9 mouse cellular contexts compared by ENCODE assay signal in genomic region chr7:72519359-72520115, GRCm38 (mm10).
A peak's percentile ranks its signal among the peaks of the same experiment; 100 is the strongest.
DNase-seq lines count a peak whose midpoint lies in the region; ATAC-seq lines count a peak whose summit lies in the region.
"Had no signal": no experiment of that assay in that cellular context is flagged by ENCODE, and none has a peak within 500 bp of the region (broad histone marks: within the 10 kb centered on the region; RNA-seq: fewer than 3 reads in every experiment).

No protein-coding gene starts in this region.

- no peak for ATAC-seq in heart, embryonic 11.5 days (replicated peaks; ENCODE audit: insufficient number of reproducible peaks, low FRiP score, low TSS enrichment)
- ATAC-seq in midbrain, embryonic 15.5 days (replicated peaks) = no peak
- no peak for ATAC-seq in frontal cortex, adult (ENCODE audit: low TSS enrichment)

- H3K27ac ChIP-seq in heart, embryonic 11.5 days (ENCODE audit: low read depth, low read length) = no peak overlapping the region
- H3K27ac ChIP-seq in midbrain, embryonic 10.5 days (replicated peaks) = 0 out of 2 replicates have a peak overlapping the region, but pooled peaks have one; percentile 47
- no peak overlapping the region for H3K27ac ChIP-seq in midbrain, embryonic 15.5 days
- peak overlapping the region; percentile 57; the same call in 1 of the 2 replicates for H3K27ac ChIP-seq in embryonic facial prominence, embryonic 10.5 days (replicated peaks)
- H3K27ac ChIP-seq: limb, embryonic 12.5 days had no signal

- H3K4me2 ChIP-seq in heart, embryonic 11.5 days = no peak overlapping the region
- H3K4me2 ChIP-seq in midbrain, embryonic 15.5 days = no peak overlapping the region
- H3K4me2 ChIP-seq: limb, embryonic 12.5 days had no signal

- intact Hi-C loops in left cerebral cortex, postnatal 36 days (cut with DNase I) = no loop called here

- H3K27me3 ChIP-seq in heart, embryonic 11.5 days (ENCODE audit: control insufficient read depth, insufficient read depth, low read length) = no peaks in the 10 kb centered on the region
- no peaks in the 10 kb centered on the region for H3K27me3 ChIP-seq in midbrain, embryonic 10.5 days (ENCODE audit: low read depth, poor library complexity, severe bottlenecking)
- no peaks in the 10 kb centered on the region for H3K27me3 ChIP-seq in midbrain, embryonic 15.5 days (replicated peaks)
- H3K27me3 ChIP-seq in embryonic facial prominence, embryonic 10.5 days (replicated peaks; ENCODE audit: low read depth, poor library complexity, severe bottlenecking) = no peaks in the 10 kb centered on the region
- H3K27me3 ChIP-seq: limb, embryonic 12.5 days had no signal

- DNase-seq in heart, postnatal 4 days = peak; percentile 25
- no peak for DNase-seq in midbrain, embryonic 10.5 days (ENCODE audit: low spot score)
- peak; percentile 18 for DNase-seq in embryonic facial prominence, embryonic 10.5 days (ENCODE audit: low spot score)
- no peak for DNase-seq in left cerebral cortex, postnatal 36 days (ENCODE audit: low spot score in 2 of 2)
- DNase-seq: kidney, adult 11 months had no signal

- H3K9ac ChIP-seq in heart, embryonic 11.5 days (ENCODE audit: low read depth, low read length) = no peak overlapping the region
- H3K9ac ChIP-seq in midbrain, embryonic 15.5 days = no peak overlapping the region
- H3K9ac ChIP-seq: limb, embryonic 12.5 days had no signal

- H3K36me3 ChIP-seq in heart, embryonic 11.5 days (ENCODE audit: control insufficient read depth, insufficient read depth, low read length) = no peaks in the 10 kb centered on the region
- no peaks in the 10 kb centered on the region for H3K36me3 ChIP-seq in midbrain, embryonic 10.5 days
- no peaks in the 10 kb centered on the region for H3K36me3 ChIP-seq in midbrain, embryonic 15.5 days (replicated peaks)
- no peaks in the 10 kb centered on the region for H3K36me3 ChIP-seq in embryonic facial prominence, embryonic 10.5 days (replicated peaks)
- H3K36me3 ChIP-seq: limb, embryonic 12.5 days had no signal

- WGBS in heart, embryonic 11.5 days (ENCODE audit: insufficient replicate concordance) = 59% methylated on average over 6 of the region's 6 CpGs
- WGBS in midbrain, embryonic 10.5 days = 38% methylated on average over 6 of the region's 6 CpGs
- WGBS in midbrain, embryonic 15.5 days = 23% methylated on average over 6 of the region's 6 CpGs
- 43% methylated on average over 6 of the region's 6 CpGs for WGBS in embryonic facial prominence, embryonic 10.5 days

- no peaks in the 10 kb centered on the region for H3K4me1 ChIP-seq in heart, embryonic 11.5 days (ENCODE audit: control insufficient read depth, insufficient read depth, low read length)
- H3K4me1 ChIP-seq in midbrain, embryonic 10.5 days = peaks cover 17% of the 10 kb centered on the region
- H3K4me1 ChIP-seq in midbrain, embryonic 15.5 days = no peaks in the 10 kb centered on the region
- H3K4me1 ChIP-seq in embryonic facial prominence, embryonic 10.5 days = peaks cover 17% of the 10 kb centered on the region

- no peaks in the 10 kb centered on the region for H3K9me3 ChIP-seq in heart, embryonic 11.5 days (replicated peaks; ENCODE audit: control insufficient read depth, low read length)
- H3K9me3 ChIP-seq in midbrain, embryonic 10.5 days (replicated peaks) = no peaks in the 10 kb centered on the region
- no peaks in the 10 kb centered on the region for H3K9me3 ChIP-seq in midbrain, embryonic 15.5 days
- H3K9me3 ChIP-seq in embryonic facial prominence, embryonic 10.5 days = no peaks in the 10 kb centered on the region
- H3K9me3 ChIP-seq: limb, embryonic 12.5 days had no signal

- H3K4me3 ChIP-seq in heart, embryonic 11.5 days (ENCODE audit: low read depth, low read length) = no peak overlapping the region
- no peak overlapping the region for H3K4me3 ChIP-seq in midbrain, embryonic 10.5 days
- no peak overlapping the region for H3K4me3 ChIP-seq in midbrain, embryonic 15.5 days
- no peak overlapping the region for H3K4me3 ChIP-seq in embryonic facial prominence, embryonic 10.5 days
- H3K4me3 ChIP-seq: limb, embryonic 12.5 days had no signal

Comparison
In these comparisons a context has a peak if more than half of its experiments do, and no peak if none do; other contexts are left out.
1. H3K27ac ChIP-seq: peak in midbrain, embryonic 10.5 days (single experiment) and embryonic facial prominence, embryonic 10.5 days (single experiment); none in heart, embryonic 11.5 days (single experiment) and midbrain, embryonic 15.5 days (single experiment).
2. DNase-seq: peak in heart, postnatal 4 days (single experiment) and embryonic facial prominence, embryonic 10.5 days (single experiment); none in midbrain, embryonic 10.5 days (single experiment) and left cerebral cortex, postnatal 36 days (0 of 2).